In genomic region chr1:171410947-171411484, GRCm38 (mm10) we compare ENCODE assay signal across 8 mouse cellular contexts. TPM values are rescaled to one million over a fixed set of nuclear protein-coding genes. Genes with fewer than 3 reads are reported as not detected.
DNase-seq lines count a peak whose midpoint lies in the region; ATAC-seq lines count a peak whose summit lies in the region.

Gene Usf1 (plus strand): TSS chr1:171411313.

- under 1% methylated on average over 36 of the region's 36 CpGs for WGBS in forebrain, embryonic 14.5 days
- WGBS in neural tube, embryonic 15.5 days: under 1% methylated on average over 36 of the region's 36 CpGs

- intact Hi-C loops in heart, postnatal 14 days (cut with DNase I): loop anchor here (5.0 kb wide), 1 partner anchor 41 kb away; no protein-coding TSS in a partner anchor

- peaks cover 9% of the 10 kb centered on the region; the same call in 1 of the 2 replicates for H3K4me1 ChIP-seq in forebrain, embryonic 14.5 days (ENCODE audit: control insufficient read depth, insufficient read depth, low read length)
- peaks cover 21% of the 10 kb centered on the region for H3K4me1 ChIP-seq in neural tube, embryonic 15.5 days

- peak; percentile 98 for DNase-seq in ES-CJ7 (ENCODE audit: low read depth, low spot score)
- peak; percentile 94 for DNase-seq in cerebellum, adult 11 months
- DNase-seq in forebrain, embryonic 14.5 days (ENCODE audit: low spot score): peak; percentile 98
- DNase-seq in heart, postnatal 14 days: peak; percentile 95 to 97
- peak; percentile 95 for DNase-seq in layer of hippocampus, adult 11-12 months (ENCODE audit: low spot score)
- DNase-seq in lung, adult 18-20 months: peak; percentile 95
- DNase-seq in testis, postnatal 14 days (ENCODE audit: low spot score): peak; percentile 95

- peak within 1 kb of the TSS; percentile 55 for H3K4me2 ChIP-seq in forebrain, embryonic 14.5 days (ENCODE audit: low read length)
- peak within 1 kb of the TSS; percentile 62 for H3K4me2 ChIP-seq in neural tube, embryonic 15.5 days

- peak; percentile 97 for ATAC-seq in forebrain, embryonic 14.5 days
- peak; percentile 98 for ATAC-seq in neural tube, embryonic 15.5 days (ENCODE audit: low FRiP score)

- peak within 1 kb of the TSS; percentile 82 for H3K4me3 ChIP-seq in forebrain, embryonic 14.5 days (ENCODE audit: low read depth, low read length)
- H3K4me3 ChIP-seq in neural tube, embryonic 15.5 days (replicated peaks): peak within 1 kb of the TSS; percentile 74

- H3K9me3 ChIP-seq in forebrain, embryonic 14.5 days (replicated peaks; ENCODE audit: control insufficient read depth, low read length): no peaks in the 10 kb centered on the region
- H3K9me3 ChIP-seq in neural tube, embryonic 15.5 days (replicated peaks): no peaks in the 10 kb centered on the region

- H3K27me3 ChIP-seq in forebrain, embryonic 14.5 days (replicated peaks; ENCODE audit: control insufficient read depth, insufficient read depth, low read length): no peaks in the 10 kb centered on the region
- peaks cover 23% of the 10 kb centered on the region for H3K27me3 ChIP-seq in neural tube, embryonic 15.5 days (replicated peaks)

- H3K9ac ChIP-seq in forebrain, embryonic 14.5 days (ENCODE audit: low read length): peak within 1 kb of the TSS; percentile 98
- H3K9ac ChIP-seq in neural tube, embryonic 15.5 days (replicated peaks): peak within 1 kb of the TSS; percentile 85

- peaks cover 10% of the 10 kb centered on the region for H3K36me3 ChIP-seq in forebrain, embryonic 14.5 days (ENCODE audit: control insufficient read depth, insufficient read depth, low read length)
- peaks cover 10% of the 10 kb centered on the region for H3K36me3 ChIP-seq in neural tube, embryonic 15.5 days

- H3K27ac ChIP-seq in forebrain, embryonic 14.5 days (ENCODE audit: low read depth, low read length): peak within 1 kb of the TSS; percentile 94
- peak within 1 kb of the TSS; percentile 95 for H3K27ac ChIP-seq in neural tube, embryonic 15.5 days (replicated peaks)

RNA-seq across cellular contexts. Expression of gene Usf1, which starts in this region (rescaled TPM):
- 212 and 263 TPM in 2 replicates for polyA plus RNA-seq in forebrain, embryonic 14.5 days (2014; fragmentation: Nextera tagmentation; extraction: Ambion mirVana)
- total RNA-seq in heart, postnatal 14 days (2021): 10 to 100 TPM; 42.3 to 46.1 TPM
- 131 and 149 TPM in 2 replicates for polyA plus RNA-seq in neural tube, embryonic 15.5 days (2015; fragmentation: Nextera tagmentation; extraction: Ambion mirVana)

Comparison
In these comparisons a context has a peak if more than half of its experiments do, and no peak if none do; other contexts are left out.
1. Peak in every context shown above with its lines: DNase-seq, ATAC-seq, H3K4me3 ChIP-seq and H3K27ac ChIP-seq.